Mouse (Mus musculus) neural tube, embryonic 14.5 days (tissue): ENCODE measurements around the gene Dzip1. TPM values are rescaled to one million over a fixed set of nuclear protein-coding genes. Genes with fewer than 3 reads are reported as not detected.

ENCODE experiments used
- ATAC-seq: fragments of 200-750 bp; cut with Nextera tagmentation; 2 replicates; pipeline ENCODE4 v1.8.0; 2017; ENCODE audit warnings: low read depth, mild to moderate bottlenecking, moderate TSS enrichment, moderate library complexity
- H3K27ac ChIP-seq: fragments of 300-500 bp; sonication (generic); 2 replicates; pipeline ENCODE4 v1.5.1; 2014; ENCODE audit warnings: low read depth, mild to moderate bottlenecking, control low read depth, low read length, moderate library complexity, mixed read lengths
- H3K27me3 ChIP-seq: fragments of 300-500 bp; sonication (generic); 2 replicates; pipeline ENCODE4 v1.6.1; 2014; ENCODE audit warnings: low read length; ENCODE audit not compliant: control insufficient read depth, insufficient read depth
- H3K36me3 ChIP-seq: fragments of 300-500 bp; sonication (generic); 2 replicates; pipeline ENCODE4 v1.6.1; 2014; ENCODE audit warnings: low read length, mixed read lengths; ENCODE audit not compliant: control insufficient read depth, insufficient read depth
- H3K4me1 ChIP-seq: fragments of 300-500 bp; sonication (generic); 2 replicates; pipeline ENCODE4 v1.6.1; 2014; ENCODE audit warnings: low read length; ENCODE audit not compliant: control insufficient read depth, insufficient read depth
- H3K4me2 ChIP-seq: fragments of 300-500 bp; sonication (generic); 2 replicates; pipeline ENCODE4 v1.6.1; 2014; ENCODE audit warnings: mild to moderate bottlenecking, low read depth, low read length, control low read depth
- H3K4me3 ChIP-seq: fragments of 300-500 bp; sonication (generic); 2 replicates; pipeline ENCODE4 v1.5.1; 2014; ENCODE audit warnings: low read depth, low read length, control low read depth, mixed read lengths
- H3K9ac ChIP-seq: fragments of 300-500 bp; sonication (generic); replicated peaks from 2 replicates; pipeline ENCODE4 v1.6.1; 2014; ENCODE audit warnings: low read depth, mild to moderate bottlenecking, control low read depth, low read length, mixed read lengths
- H3K9me3 ChIP-seq: fragments of 300-500 bp; sonication (generic); 2 replicates; pipeline ENCODE4 v1.6.1; 2016; ENCODE audit warnings: low read length; ENCODE audit not compliant: control insufficient read depth
- whole genome bisulfite sequencing: fragments of 180-500 bp; shearing (Covaris S2); extraction: QIAGEN DNeasy Blood & Tissue Kit; methylation state at CpG from one replicate; pipeline ENCODE4 v1.1.7; 2014; 5-methylcytosine and 5-hydroxymethylcytosine counted together
- polyA plus RNA-seq: library from polyadenylated mRNA; unstranded; fragments of >200 nt; fragmentation: Nextera tagmentation; extraction: Ambion mirVana; gene quantifications from 2 replicates; pipeline ENCODE4 v1.2.1, GENCODE M21; 2014

Dzip1 gene
- polyA plus RNA-seq, 1 experiment from 2014 or later = 130 TPM

DNA sequence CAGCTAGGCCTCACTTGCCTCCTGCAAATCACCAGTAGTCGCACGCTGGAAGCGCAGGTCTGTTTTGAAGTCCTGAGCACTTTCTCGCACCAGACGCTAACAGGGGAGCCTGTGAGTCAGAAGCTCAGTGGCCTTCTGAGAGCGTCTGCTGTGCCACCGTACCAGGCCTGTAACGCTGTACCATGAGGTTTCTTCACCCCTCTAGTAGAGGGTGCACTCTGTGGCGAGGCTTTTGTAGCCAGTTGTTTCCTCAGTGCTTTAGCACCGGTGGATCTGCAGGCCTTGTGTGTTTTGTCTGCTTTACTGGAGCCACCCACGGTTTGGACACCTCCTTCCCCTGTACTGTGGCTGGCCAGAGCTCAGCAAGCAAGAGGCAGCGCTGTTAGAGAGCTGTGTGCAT is 16.8 kb upstream of the Dzip1 start:
- Histone ChIP-seq H3K9me3 (no peaks in the 10 kb centered on the region), H3K27ac (no peak overlapping the region), H3K4me1 (no peaks in the 10 kb centered on the region), H3K9ac (no peak overlapping the region), H3K4me3 (no peak overlapping the region), H3K27me3 (no peaks in the 10 kb centered on the region), H3K36me3 (no peaks in the 10 kb centered on the region), H3K4me2 (no peak overlapping the region)
- 42% methylated on average over 12 of the region's 12 CpGs for WGBS
- no peak for ATAC-seq

DNA sequence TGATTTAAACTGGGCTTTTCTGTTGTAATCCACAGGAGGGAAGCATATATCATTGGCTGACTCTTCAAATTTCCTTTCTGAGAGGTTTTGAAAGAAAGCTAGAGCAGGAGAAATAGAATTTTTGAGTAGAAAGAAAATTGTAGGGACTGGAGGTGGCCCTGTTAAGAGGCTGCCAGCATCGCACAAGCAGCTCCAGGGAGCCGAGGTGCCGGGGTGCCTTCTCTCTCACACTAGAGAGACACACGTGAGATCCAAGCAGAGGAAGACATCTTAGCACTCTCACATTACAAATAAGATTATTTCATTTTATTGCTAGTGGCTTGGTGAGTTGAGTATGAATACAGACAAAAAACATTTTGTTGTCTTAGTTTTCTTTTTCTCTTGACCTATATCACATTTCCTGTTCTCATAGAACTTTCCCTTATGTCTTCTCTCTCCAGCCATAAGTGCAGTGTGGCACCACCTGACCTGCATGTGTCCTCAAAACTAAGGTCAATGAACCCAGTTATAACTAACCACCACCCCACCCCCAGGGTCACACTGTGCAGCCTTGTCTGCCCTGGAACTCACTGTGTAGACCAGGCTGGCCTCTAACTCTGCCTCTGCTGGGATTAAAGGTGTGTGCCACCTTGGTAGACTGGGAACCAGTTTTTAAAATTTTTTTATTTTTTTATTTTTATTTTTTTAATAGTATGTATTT is 15.7 kb upstream of the Dzip1 start:
- ATAC-seq = no peak
- Histone ChIP-seq H3K27ac (no peak overlapping the region), H3K4me3 (no peak overlapping the region), H3K9ac (no peak overlapping the region), H3K36me3 (no peaks in the 10 kb centered on the region), H3K4me2 (no peak overlapping the region), H3K27me3 (no peaks in the 10 kb centered on the region), H3K4me1 (no peaks in the 10 kb centered on the region), H3K9me3 (no peaks in the 10 kb centered on the region)
- WGBS = 75% methylated on average over 4 of the region's 4 CpGs

DNA sequence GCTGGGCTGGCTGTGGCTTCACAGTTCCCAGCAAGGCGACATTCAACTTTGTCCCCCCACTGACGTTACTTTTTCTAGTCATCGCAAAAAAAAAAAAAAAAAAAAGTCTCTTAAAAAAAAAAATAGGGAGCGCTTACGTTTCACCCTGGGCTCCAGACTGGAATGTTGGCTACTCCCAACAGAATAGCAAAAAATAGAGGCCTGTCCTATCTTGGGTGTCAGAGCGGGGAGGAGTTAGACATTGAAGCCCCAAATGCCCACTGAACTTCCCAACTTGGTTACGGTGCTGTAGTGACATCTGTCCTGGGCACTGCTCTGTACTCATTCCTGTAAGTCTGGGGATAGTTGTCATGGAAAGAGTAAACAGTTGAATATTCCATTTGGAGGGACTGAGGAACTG is 13.3 kb upstream of the Dzip1 start:
- Histone ChIP-seq H3K9ac (peak overlapping the region; percentile 96), H3K36me3 (no peaks in the 10 kb centered on the region), H3K4me3 (peak overlapping the region; percentile 98), H3K9me3 (no peaks in the 10 kb centered on the region), H3K4me1 (no peaks in the 10 kb centered on the region), H3K27ac (no peak overlapping the region), H3K4me2 (peak overlapping the region; percentile 52), H3K27me3 (no peaks in the 10 kb centered on the region)
- no peak for ATAC-seq
- under 1% methylated on average over 7 of the region's 7 CpGs for WGBS

DNA sequence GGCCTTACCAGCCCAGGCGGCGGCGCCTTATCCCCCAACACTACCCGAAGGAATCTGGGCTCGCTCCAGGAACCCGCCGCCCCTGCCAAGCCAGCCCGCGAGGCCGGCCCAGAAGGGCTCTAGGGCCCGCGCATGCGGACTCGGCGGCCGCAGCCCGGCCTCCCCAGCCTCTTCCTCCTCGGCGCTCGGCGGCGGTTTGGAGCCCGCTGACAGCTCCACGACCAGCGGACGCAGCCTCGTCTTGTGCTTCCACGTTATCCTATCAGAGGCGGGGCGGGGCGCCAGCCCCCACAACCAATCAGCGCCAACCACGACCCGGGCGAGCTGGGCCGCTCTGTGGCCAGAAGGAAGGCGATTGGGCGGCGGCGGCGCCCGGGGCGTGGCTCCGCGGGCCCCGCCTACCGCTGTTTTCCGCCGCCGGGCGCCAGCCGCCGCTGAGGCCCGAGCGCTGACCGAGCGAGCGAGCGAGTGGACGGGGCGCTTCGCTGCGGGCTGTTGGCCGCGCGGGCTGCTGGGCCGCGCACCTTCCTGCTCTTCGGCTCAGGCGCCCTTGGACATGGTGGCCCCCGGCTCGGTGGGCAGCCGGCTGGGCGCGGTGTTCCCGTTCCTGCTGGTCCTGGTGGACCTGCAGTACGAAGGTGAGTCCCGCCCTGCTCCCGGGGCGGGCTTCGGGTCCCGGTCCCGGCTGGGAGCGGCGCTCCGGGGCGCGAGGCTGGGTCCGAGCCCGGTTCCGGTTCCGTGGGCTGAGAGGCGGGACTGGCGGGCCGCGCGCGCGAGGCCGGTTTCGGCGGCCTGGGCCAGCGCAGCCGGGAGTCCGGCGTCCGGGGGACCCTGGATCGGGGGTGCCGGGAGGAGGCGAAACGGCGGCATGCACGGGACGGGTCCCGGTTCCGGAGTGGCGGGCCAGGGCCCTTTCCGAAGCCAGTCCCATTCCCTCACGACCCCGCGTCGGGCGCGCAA is 12.6 kb upstream of the Dzip1 start, which contains the start of gene Dnajc3:
Gene Dnajc3 (plus strand): TSS at position 444 of the 960 bp plus-strand sequence.
- no peaks in the 10 kb centered on the region for H3K4me1 ChIP-seq
- H3K27ac ChIP-seq = peak within 1 kb of the TSS; percentile 85
- H3K4me2 ChIP-seq = peak within 1 kb of the TSS; percentile 70
- no peaks in the 10 kb centered on the region for H3K27me3 ChIP-seq
- H3K9ac ChIP-seq = peak within 1 kb of the TSS; percentile 96
- peak; percentile 100 for ATAC-seq
- WGBS = under 1% methylated on average over 97 of the region's 124 CpGs
- H3K36me3 ChIP-seq = no peaks in the 10 kb centered on the region
- peak within 1 kb of the TSS; percentile 98 for H3K4me3 ChIP-seq
- H3K9me3 ChIP-seq = no peaks in the 10 kb centered on the region

DNA sequence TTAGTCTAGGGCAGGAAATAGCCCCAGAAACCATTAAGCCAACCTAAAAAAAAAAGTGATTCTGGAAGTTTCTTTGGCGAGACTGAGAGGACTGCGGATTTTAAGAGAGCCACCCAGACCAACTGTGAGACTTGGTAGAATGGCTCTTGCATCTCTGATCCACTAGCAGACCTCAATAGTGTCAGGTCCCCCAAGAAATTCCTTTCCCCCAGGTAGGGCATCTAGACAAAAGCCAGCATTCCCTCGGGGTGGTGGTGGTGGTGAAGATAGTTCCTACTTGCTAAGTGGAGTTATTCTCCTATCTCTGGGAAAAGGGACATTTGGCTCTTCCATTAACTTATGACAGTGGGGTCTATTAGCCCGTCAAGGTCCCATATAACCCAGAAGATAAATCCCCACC is 11.7 kb upstream of the Dzip1 start:
- ATAC-seq = peak; percentile 4; the same call in 1 of the 2 replicates
- WGBS = 28% methylated on average over 4 of the region's 4 CpGs
- H3K36me3 ChIP-seq = no peaks in the 10 kb centered on the region

DNA sequence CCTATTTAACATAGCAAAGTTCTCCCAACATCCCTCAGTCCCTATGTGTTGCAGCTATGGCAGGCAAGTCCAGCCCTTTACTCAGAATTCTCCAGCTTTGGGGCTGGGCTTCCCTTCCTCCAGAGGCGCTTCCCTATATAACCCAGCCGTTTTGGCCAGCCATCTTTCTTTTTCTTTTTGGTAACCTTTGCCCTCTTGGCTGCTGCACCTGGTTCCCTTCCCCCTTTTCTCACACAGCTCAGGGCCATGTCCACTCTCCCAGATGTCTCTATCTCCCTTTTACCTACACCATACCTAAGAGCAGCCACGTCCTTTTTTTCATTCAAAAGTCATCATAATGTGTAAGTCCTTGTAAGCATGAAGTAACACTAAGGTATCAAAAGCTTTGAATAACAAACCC is 11.0 kb upstream of the Dzip1 start:
- H3K9ac ChIP-seq = no peak overlapping the region
- no peaks in the 10 kb centered on the region for H3K36me3 ChIP-seq
- H3K4me3 ChIP-seq = no peak overlapping the region
- H3K4me2 ChIP-seq = no peak overlapping the region
- H3K27me3 ChIP-seq = no peaks in the 10 kb centered on the region
- H3K27ac ChIP-seq = no peak overlapping the region
- no peaks in the 10 kb centered on the region for H3K9me3 ChIP-seq
- no peak for ATAC-seq
- no peaks in the 10 kb centered on the region for H3K4me1 ChIP-seq
- 61% methylated on average over 3 of the region's 3 CpGs for WGBS

More for the DNA sequence above, 11.7 kb upstream of the Dzip1 start:
- H3K9me3 ChIP-seq = no peaks in the 10 kb centered on the region
- peak overlapping the region; percentile 98 for H3K4me3 ChIP-seq
- no peaks in the 10 kb centered on the region for H3K4me1 ChIP-seq
- H3K4me2 ChIP-seq = peak overlapping the region; percentile 70
- peak overlapping the region; percentile 82 for H3K27ac ChIP-seq
- H3K9ac ChIP-seq = no peak overlapping the region
- no peaks in the 10 kb centered on the region for H3K27me3 ChIP-seq

DNA sequence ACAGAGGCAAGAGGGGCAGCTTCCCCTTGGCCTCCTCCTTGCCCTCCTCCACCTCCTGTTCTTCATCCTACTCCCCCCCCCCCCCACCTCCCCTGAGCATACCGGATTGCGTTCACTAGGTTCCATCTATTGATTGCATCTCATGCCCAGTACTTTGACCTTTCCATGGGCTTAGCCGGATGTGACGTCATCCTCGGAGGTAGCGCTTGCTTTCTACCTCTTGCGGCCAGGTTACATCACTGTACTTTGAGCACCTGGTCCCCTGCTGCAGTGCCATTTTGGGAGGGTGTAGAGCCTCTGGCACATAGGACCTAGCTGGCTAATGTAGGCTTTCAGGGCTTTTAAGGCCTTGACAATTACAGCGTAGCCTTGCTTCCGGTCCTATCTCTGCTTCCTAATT is 9.4 kb upstream of the Dzip1 start:
- no peak for ATAC-seq
- 92% methylated on average over 9 of the region's 9 CpGs for WGBS
- H3K27me3 ChIP-seq = no peaks in the 10 kb centered on the region
- H3K4me2 ChIP-seq = no peak overlapping the region
- no peak overlapping the region for H3K4me3 ChIP-seq
- H3K9me3 ChIP-seq = no peaks in the 10 kb centered on the region
- H3K4me1 ChIP-seq = no peaks in the 10 kb centered on the region
- H3K9ac ChIP-seq = no peak overlapping the region
- no peaks in the 10 kb centered on the region for H3K36me3 ChIP-seq
- no peak overlapping the region for H3K27ac ChIP-seq

DNA sequence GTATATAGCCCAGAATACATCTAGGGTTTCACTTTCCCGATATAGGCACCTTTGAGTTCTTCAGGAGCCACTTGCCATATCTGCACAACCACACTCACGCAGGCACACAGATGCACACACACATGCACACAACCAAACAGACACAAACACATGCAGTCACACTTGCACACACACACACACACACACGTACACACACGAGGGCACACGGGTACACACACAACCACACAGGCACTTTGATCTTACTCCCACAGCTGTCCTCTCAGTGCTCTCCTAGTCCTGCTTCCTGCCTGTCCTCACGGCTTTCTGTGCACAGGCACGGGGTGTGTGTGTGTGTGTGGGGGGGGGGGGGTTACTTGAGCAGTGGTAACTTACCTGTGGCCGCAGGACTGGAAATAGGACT is 7.7 kb upstream of the Dzip1 start:
- H3K9ac ChIP-seq = no peak overlapping the region
- 72% methylated on average over 8 of the region's 8 CpGs for WGBS
- no peak overlapping the region for H3K27ac ChIP-seq
- H3K4me2 ChIP-seq = no peak overlapping the region
- no peak for ATAC-seq
- H3K9me3 ChIP-seq = no peaks in the 10 kb centered on the region
- no peaks in the 10 kb centered on the region for H3K27me3 ChIP-seq
- H3K4me1 ChIP-seq = no peaks in the 10 kb centered on the region
- H3K4me3 ChIP-seq = no peak overlapping the region
- no peaks in the 10 kb centered on the region for H3K36me3 ChIP-seq

DNA sequence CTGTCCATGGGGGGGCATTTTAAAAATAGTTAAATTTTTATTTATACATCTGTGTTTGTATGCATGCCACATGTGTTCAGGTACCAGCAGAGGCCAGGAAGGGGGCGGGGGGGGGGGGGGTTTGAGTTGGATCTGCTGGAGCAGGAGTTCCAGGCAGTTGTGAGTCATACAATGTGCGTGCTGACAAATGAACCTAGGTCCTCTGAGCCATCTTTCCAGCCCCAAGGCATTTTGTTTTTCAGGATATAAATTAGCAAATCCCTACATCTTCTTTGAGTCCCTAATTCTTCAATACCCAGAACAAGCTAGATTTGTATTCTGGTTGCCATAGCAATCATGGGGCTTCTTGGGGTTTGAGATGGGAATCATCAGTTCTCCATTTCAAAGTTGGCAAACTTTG is 5.9 kb upstream of the Dzip1 start:
- no peak overlapping the region for H3K9ac ChIP-seq
- H3K9me3 ChIP-seq = no peaks in the 10 kb centered on the region
- ATAC-seq = no peak
- no peak overlapping the region for H3K27ac ChIP-seq
- no peaks in the 10 kb centered on the region for H3K27me3 ChIP-seq
- no peaks in the 10 kb centered on the region for H3K4me1 ChIP-seq
- no peak overlapping the region for H3K4me2 ChIP-seq
- H3K4me3 ChIP-seq = no peak overlapping the region
- WGBS = 80% methylated on average over 2 of the region's 2 CpGs
- no peaks in the 10 kb centered on the region for H3K36me3 ChIP-seq
